Mouse (Mus musculus) neural tube, embryonic 15.5 days (tissue): ENCODE measurements at regions not wholly inside any gene's neighbourhood (a gene's known extent, or its start where the extent isn't known, plus 50 kb on each side); places are given as distances from the start of the nearest gene placed in this dataset.

ENCODE experiments used
- ATAC-seq: fragments of 200-750 bp; cut with Nextera tagmentation; 2 replicates; pipeline ENCODE4 v1.8.0; 2017; ENCODE audit warnings: mild to moderate bottlenecking, moderate TSS enrichment, moderate library complexity; ENCODE audit not compliant: low FRiP score
- H3K27ac ChIP-seq: fragments of 300-500 bp; sonication (generic); replicated peaks from 2 replicates; pipeline ENCODE4 v1.5.1; 2015; ENCODE audit warnings: mild to moderate bottlenecking, inconsistent platforms
- H3K27me3 ChIP-seq: fragments of 300-500 bp; sonication (generic); replicated peaks from 2 replicates; pipeline ENCODE4 v1.6.1; 2015; ENCODE audit warnings: inconsistent platforms
- H3K36me3 ChIP-seq: fragments of 300-500 bp; sonication (generic); 2 replicates; pipeline ENCODE4 v1.6.1; 2015; ENCODE audit warnings: inconsistent platforms
- H3K4me1 ChIP-seq: fragments of 300-500 bp; sonication (generic); 2 replicates; pipeline ENCODE4 v1.6.1; 2015; ENCODE audit warnings: inconsistent platforms
- H3K4me2 ChIP-seq: fragments of 300-500 bp; sonication (generic); 2 replicates; pipeline ENCODE4 v1.6.1; 2015; ENCODE audit warnings: inconsistent platforms, mild to moderate bottlenecking, moderate library complexity
- H3K4me3 ChIP-seq: fragments of 300-500 bp; sonication (generic); replicated peaks from 2 replicates; pipeline ENCODE4 v1.5.1; 2015; ENCODE audit warnings: mild to moderate bottlenecking, inconsistent platforms
- H3K9ac ChIP-seq: fragments of 300-500 bp; sonication (generic); replicated peaks from 2 replicates; pipeline ENCODE4 v1.6.1; 2015; ENCODE audit warnings: mild to moderate bottlenecking, inconsistent platforms
- H3K9me3 ChIP-seq: fragments of 300-500 bp; sonication (generic); replicated peaks from 2 replicates; pipeline ENCODE4 v1.6.1; 2016; ENCODE audit warnings: inconsistent platforms
- WGBS: fragments of 180-500 bp; shearing (Covaris S2); methylation state at CpG from one replicate; pipeline ENCODE4 v1.1.7; 2015; ENCODE audit warnings: mixed read lengths; 5-methylcytosine and 5-hydroxymethylcytosine counted together

GRCm38 (mm10) chr3:18715776-18716175 is 767.6 kb downstream of the Cypt12 start:
- 0 out of 2 replicates have a peak, but pooled peaks cover 3% of the 10 kb centered on the region for H3K4me1 ChIP-seq
- ATAC-seq, result peak; percentile 53; the same call in 1 of the 2 replicates
- no peak overlapping the region for H3K9ac ChIP-seq
- H3K9me3 ChIP-seq, result no peaks in the 10 kb centered on the region
- no peak overlapping the region for H3K4me2 ChIP-seq
- WGBS, result 53% methylated on average over 5 of the region's 5 CpGs
- no peaks in the 10 kb centered on the region for H3K27me3 ChIP-seq
- H3K4me3 ChIP-seq, result no peak overlapping the region
- H3K36me3 ChIP-seq, result no peaks in the 10 kb centered on the region
- H3K27ac ChIP-seq, result no peak overlapping the region

GRCm38 (mm10) chr3:18725507-18725906 is 777.3 kb downstream of the Cypt12 start:
- 97% methylated on average over 1 of the region's 1 CpGs for WGBS
- no peaks in the 10 kb centered on the region for H3K4me1 ChIP-seq

GRCm38 (mm10) chr3:18731251-18731650 is 783.0 kb downstream of the Cypt12 start:
- H3K36me3 ChIP-seq, result no peaks in the 10 kb centered on the region
- no peak overlapping the region for H3K4me3 ChIP-seq
- H3K4me1 ChIP-seq, result no peaks in the 10 kb centered on the region
- H3K27me3 ChIP-seq, result no peaks in the 10 kb centered on the region
- ATAC-seq, result no peak
- no peak overlapping the region for H3K9ac ChIP-seq
- 57% methylated on average over 1 of the region's 1 CpGs for WGBS
- no peak overlapping the region for H3K27ac ChIP-seq
- H3K9me3 ChIP-seq, result no peaks in the 10 kb centered on the region
- H3K4me2 ChIP-seq, result no peak overlapping the region

More at GRCm38 (mm10) chr3:18725507-18725906, 777.3 kb downstream of the Cypt12 start:
- no peaks in the 10 kb centered on the region for H3K9me3 ChIP-seq
- no peak overlapping the region for H3K4me2 ChIP-seq
- H3K27ac ChIP-seq, result no peak overlapping the region
- ATAC-seq, result no peak
- no peak overlapping the region for H3K9ac ChIP-seq
- H3K27me3 ChIP-seq, result no peaks in the 10 kb centered on the region
- H3K36me3 ChIP-seq, result no peaks in the 10 kb centered on the region
- no peak overlapping the region for H3K4me3 ChIP-seq

GRCm38 (mm10) chr3:18731674-18732073 is 783.5 kb downstream of the Cypt12 start:
- Histone ChIP-seq H3K27ac (no peak overlapping the region), H3K4me2 (no peak overlapping the region), H3K36me3 (no peaks in the 10 kb centered on the region), H3K4me3 (no peak overlapping the region), H3K4me1 (no peaks in the 10 kb centered on the region), H3K9ac (no peak overlapping the region), H3K9me3 (no peaks in the 10 kb centered on the region), H3K27me3 (no peaks in the 10 kb centered on the region)
- ATAC-seq, result no peak
- WGBS, result 46% methylated on average over 2 of the region's 2 CpGs

GRCm38 (mm10) chr3:18733540-18733939 is 785.3 kb downstream of the Cypt12 start:
- Histone ChIP-seq H3K4me1 (no peaks in the 10 kb centered on the region), H3K27me3 (no peaks in the 10 kb centered on the region), H3K36me3 (no peaks in the 10 kb centered on the region), H3K9ac (no peak overlapping the region), H3K9me3 (no peaks in the 10 kb centered on the region), H3K4me2 (no peak overlapping the region), H3K27ac (no peak overlapping the region), H3K4me3 (no peak overlapping the region)
- WGBS, result 98% methylated on average over 1 of the region's 1 CpGs
- no peak for ATAC-seq

- Histone ChIP-seq H3K4me1 (no peaks in the 10 kb centered on the region), H3K9ac (no peak overlapping the region), H3K4me2 (no peak overlapping the region), H3K27me3 (no peaks in the 10 kb centered on the region), H3K9me3 (no peaks in the 10 kb centered on the region), H3K4me3 (no peak overlapping the region), H3K27ac (no peak overlapping the region), H3K36me3 (no peaks in the 10 kb centered on the region)
- no peak for ATAC-seq
Measured at GRCm38 (mm10) chr3:18738946-18739345, 790.7 kb downstream of the Cypt12 start.

GRCm38 (mm10) chr3:18740344-18740743 is 792.1 kb downstream of the Cypt12 start:
- Histone ChIP-seq H3K9ac (no peak overlapping the region), H3K9me3 (no peaks in the 10 kb centered on the region), H3K4me1 (no peaks in the 10 kb centered on the region), H3K27ac (no peak overlapping the region), H3K4me3 (no peak overlapping the region), H3K36me3 (no peaks in the 10 kb centered on the region), H3K27me3 (no peaks in the 10 kb centered on the region), H3K4me2 (no peak overlapping the region)
- no peak for ATAC-seq
- WGBS, result 86% methylated on average over 4 of the region's 4 CpGs

GRCm38 (mm10) chr3:18743474-18743873 is 795.3 kb downstream of the Cypt12 start:
- Histone ChIP-seq H3K27ac (no peak overlapping the region), H3K36me3 (no peaks in the 10 kb centered on the region), H3K9ac (no peak overlapping the region), H3K9me3 (no peaks in the 10 kb centered on the region), H3K4me2 (no peak overlapping the region), H3K4me3 (no peak overlapping the region), H3K27me3 (no peaks in the 10 kb centered on the region), H3K4me1 (no peaks in the 10 kb centered on the region)
- 70% methylated on average over 2 of the region's 2 CpGs for WGBS
- ATAC-seq, result no peak

- Histone ChIP-seq H3K4me2 (no peak overlapping the region), H3K4me1 (no peaks in the 10 kb centered on the region), H3K27ac (no peak overlapping the region), H3K36me3 (no peaks in the 10 kb centered on the region), H3K9ac (no peak overlapping the region), H3K4me3 (no peak overlapping the region), H3K27me3 (no peaks in the 10 kb centered on the region), H3K9me3 (no peaks in the 10 kb centered on the region)
- WGBS, result 92% methylated on average over 3 of the region's 3 CpGs
- ATAC-seq, result no peak
Measured at GRCm38 (mm10) chr3:18744216-18744615, 796.0 kb downstream of the Cypt12 start.

GRCm38 (mm10) chr3:18746206-18746605 is 798.0 kb downstream of the Cypt12 start:
- Histone ChIP-seq H3K9ac (no peak overlapping the region), H3K9me3 (no peaks in the 10 kb centered on the region), H3K27ac (no peak overlapping the region), H3K4me1 (no peaks in the 10 kb centered on the region), H3K27me3 (no peaks in the 10 kb centered on the region), H3K36me3 (no peaks in the 10 kb centered on the region), H3K4me3 (no peak overlapping the region), H3K4me2 (no peak overlapping the region)
- no peak for ATAC-seq

- no peak overlapping the region for H3K27ac ChIP-seq
Measured at GRCm38 (mm10) chr3:18746898-18747297, 798.7 kb downstream of the Cypt12 start.

GRCm38 (mm10) chr3:18751660-18752259 is 803.5 kb downstream of the Cypt12 start:
- Histone ChIP-seq H3K36me3 (no peaks in the 10 kb centered on the region), H3K4me2 (no peak overlapping the region), H3K9me3 (no peaks in the 10 kb centered on the region), H3K4me1 (no peaks in the 10 kb centered on the region), H3K4me3 (no peak overlapping the region), H3K9ac (no peak overlapping the region), H3K27me3 (no peaks in the 10 kb centered on the region), H3K27ac (no peak overlapping the region)
- ATAC-seq, result no peak
- 86% methylated on average over 6 of the region's 6 CpGs for WGBS

More at GRCm38 (mm10) chr3:18746898-18747297, 798.7 kb downstream of the Cypt12 start:
- Histone ChIP-seq H3K27me3 (no peaks in the 10 kb centered on the region), H3K36me3 (no peaks in the 10 kb centered on the region), H3K9ac (no peak overlapping the region), H3K4me3 (no peak overlapping the region), H3K4me2 (no peak overlapping the region), H3K4me1 (no peaks in the 10 kb centered on the region), H3K9me3 (no peaks in the 10 kb centered on the region)
- 45% methylated on average over 2 of the region's 2 CpGs for WGBS
- no peak for ATAC-seq
